Mouse (Mus musculus) small intestine, adult 2 months (tissue): ENCODE data around the gene Scarf2. TPM values are rescaled to one million over a fixed set of nuclear protein-coding genes. Genes with fewer than 3 reads are reported as not detected.

Experiments
- H3K27ac ChIP-seq: fragments of 200-500 bp; 2 replicates; pipeline ENCODE4 v1.5.1; 2012; ENCODE audit warnings: low read depth, low read length, control low read depth, inconsistent platforms; ENCODE audit not compliant: insufficient read depth
- H3K27me3 ChIP-seq: fragments of 200-500 bp; 2 replicates; pipeline ENCODE4 v1.6.1; 2012; ENCODE audit warnings: mild to moderate bottlenecking, moderate library complexity, low read length, inconsistent platforms; ENCODE audit not compliant: control insufficient read depth, insufficient read depth
- H3K36me3 ChIP-seq: fragments of 200-500 bp; 2 replicates; pipeline ENCODE4 v1.6.1; 2012; ENCODE audit warnings: mild to moderate bottlenecking, low read length, control low read depth, inconsistent platforms; ENCODE audit not compliant: control insufficient read depth, insufficient read depth
- H3K4me1 ChIP-seq: fragments of 200-500 bp; 2 replicates; pipeline ENCODE4 v1.6.1; 2012; ENCODE audit warnings: low read length, inconsistent platforms, mixed read lengths; ENCODE audit not compliant: control insufficient read depth, insufficient read depth, insufficient read length
- H3K4me3 ChIP-seq: fragments of 200-500 bp; 2 replicates; pipeline ENCODE4 v1.5.1; 2012; ENCODE audit warnings: low read depth, mild to moderate bottlenecking, control low read depth, inconsistent platforms, low read length, moderate library complexity
- CTCF ChIP-seq: fragments of 200-500 bp; IDR thresholded peaks from 2 replicates; pipeline ENCODE4 v1.5.1; 2012; ENCODE audit warnings: low read depth, mild to moderate bottlenecking, control low read depth, inconsistent platforms, low read length, moderate library complexity, mixed read lengths; ENCODE audit not compliant: insufficient replicate concordance, insufficient read length; ENCODE audit errors: extremely low read depth
- POLR2A ChIP-seq: fragments of 200-500 bp; IDR thresholded peaks from 2 replicates; pipeline ENCODE4 v1.6.1; 2012; ENCODE audit warnings: low read depth, mild to moderate bottlenecking, control low read depth, inconsistent platforms, low read length, moderate library complexity
- WGBS: fragments of 180-500 bp; shearing (Covaris S2); methylation state at CpG from one replicate; pipeline ENCODE4 v1.1.7; 2018; 5-methylcytosine and 5-hydroxymethylcytosine counted together
- polyA plus RNA-seq: library from polyadenylated mRNA; depleted of rRNA; stranded (reverse); fragments of >200 nt; gene quantifications from 2 replicates; pipeline ENCODE4 v1.2.3, GENCODE M21; 2012

The Scarf2 gene
- polyA plus RNA-seq, 1 experiment: 33.2 TPM

GRCm38 (mm10) chr16:17779692-17780091 is 17.4 kb upstream of the Scarf2 start:
- TF ChIP-seq POLR2A: no peak
- no peak for TF ChIP-seq CTCF
- no peak overlapping the region for H3K27ac ChIP-seq
- peaks cover 42% of the 10 kb centered on the region for H3K36me3 ChIP-seq
- H3K4me1 ChIP-seq: no peaks in the 10 kb centered on the region
- 93% methylated on average over 1 of the region's 1 CpGs for WGBS
- H3K4me3 ChIP-seq: no peak overlapping the region
- H3K27me3 ChIP-seq: no peaks in the 10 kb centered on the region

GRCm38 (mm10) chr16:17785337-17785736 is 11.7 kb upstream of the Scarf2 start:
- Histone ChIP-seq H3K4me1 (no peaks in the 10 kb centered on the region), H3K36me3 (peaks cover 40% of the 10 kb centered on the region), H3K27ac (no peak overlapping the region), H3K27me3 (no peaks in the 10 kb centered on the region), H3K4me3 (no peak overlapping the region)
- 73% methylated on average over 3 of the region's 3 CpGs for WGBS
- TF ChIP-seq POLR2A (no peak), CTCF (no peak)

GRCm38 (mm10) chr16:17792728-17793127 is 4.4 kb upstream of the Scarf2 start:
- Histone ChIP-seq H3K27me3 (peaks cover 16% of the 10 kb centered on the region), H3K36me3 (peaks cover 32% of the 10 kb centered on the region), H3K27ac (no peak overlapping the region), H3K4me1 (0 out of 2 replicates have a peak, but pooled peaks cover 6% of the 10 kb centered on the region), H3K4me3 (no peak overlapping the region)
- no peak for TF ChIP-seq POLR2A
- no peak for TF ChIP-seq CTCF
- WGBS: 85% methylated on average over 3 of the region's 3 CpGs

GRCm38 (mm10) chr16:17794047-17794446 is 3.0 kb upstream of the Scarf2 start:
- Histone ChIP-seq H3K4me1 (0 out of 2 replicates have a peak, but pooled peaks cover 9% of the 10 kb centered on the region), H3K36me3 (peaks cover 24% of the 10 kb centered on the region), H3K27ac (no peak overlapping the region), H3K4me3 (no peak overlapping the region), H3K27me3 (peaks cover 28% of the 10 kb centered on the region)
- TF ChIP-seq POLR2A (no peak), CTCF (no peak)
- WGBS: 89% methylated on average over 4 of the region's 4 CpGs

GRCm38 (mm10) chr16:17795643-17796042 is 1.4 kb upstream of the Scarf2 start:
- TF ChIP-seq POLR2A: no peak
- no peak for TF ChIP-seq CTCF
- Histone ChIP-seq H3K27me3 (peaks cover 39% of the 10 kb centered on the region), H3K4me3 (no peak overlapping the region), H3K27ac (no peak overlapping the region), H3K36me3 (peaks cover 13% of the 10 kb centered on the region), H3K4me1 (0 out of 2 replicates have a peak, but pooled peaks cover 9% of the 10 kb centered on the region)
- WGBS: 68% methylated on average over 5 of the region's 5 CpGs

GRCm38 (mm10) chr16:17796519-17796918 is 563 bp upstream of the Scarf2 start:
- Histone ChIP-seq H3K4me3 (peak overlapping the region; percentile 64; the same call in 1 of the 2 replicates), H3K36me3 (peaks cover 10% of the 10 kb centered on the region), H3K4me1 (0 out of 2 replicates have a peak, but pooled peaks cover 9% of the 10 kb centered on the region), H3K27me3 (peaks cover 44% of the 10 kb centered on the region), H3K27ac (no peak overlapping the region)
- no peak for TF ChIP-seq CTCF
- no peak for TF ChIP-seq POLR2A

- TF ChIP-seq POLR2A (no peak), CTCF (no peak)
- peak overlapping the region; percentile 41 for H3K27ac ChIP-seq
- peaks cover 14% of the 10 kb centered on the region for H3K4me1 ChIP-seq
- no peaks in the 10 kb centered on the region; the same call in 1 of the 2 replicates for H3K36me3 ChIP-seq
- H3K4me3 ChIP-seq: peak overlapping the region; percentile 64
- H3K27me3 ChIP-seq: peaks cover 56% of the 10 kb centered on the region
- WGBS: 11% methylated on average over 29 of the region's 29 CpGs
Observed at GRCm38 (mm10) chr16:17797812-17798311, 780 bp downstream of the Scarf2 start.
